Mouse (Mus musculus): ENCODE data around the gene Nbr1. TPM values are rescaled to one million over a fixed set of nuclear protein-coding genes. Genes with fewer than 3 reads are reported as not detected.
A peak's percentile ranks its signal among the peaks of the same experiment; 100 is the strongest.
"Not testable (repeated sequence)": the region's sequence is repeated elsewhere in the genome, so short reads cannot be mapped to it uniquely, and the experiment has no call there.

Nbr1 gene
- polyA plus RNA-seq, 1 experiment from 2014 or later, result 113 TPM

DNA sequence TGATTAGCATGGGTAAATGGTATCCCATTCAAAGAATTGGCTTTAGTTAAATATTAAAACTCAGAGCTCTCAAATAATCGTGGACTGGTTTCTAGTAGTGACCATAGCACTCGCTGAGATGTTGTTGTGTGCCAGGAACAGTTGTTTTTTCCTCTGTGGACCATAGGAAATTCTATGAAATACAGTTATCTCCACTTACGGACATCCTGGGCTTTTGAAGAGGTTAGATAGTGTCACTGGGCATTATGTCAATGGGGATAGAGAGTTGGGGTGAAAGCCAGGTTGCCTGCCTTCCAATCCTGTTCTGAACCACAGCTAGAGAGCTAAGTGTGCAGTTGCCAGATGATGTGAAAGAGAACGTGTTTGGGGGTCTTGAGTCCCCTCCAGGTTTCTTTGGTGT is 33.9 kb downstream of the Nbr1 start:
- Histone ChIP-seq H3K9ac (replicated peaks) (no peak overlapping the region), H3K4me3 (replicated peaks) (no peak overlapping the region), H3K27ac (no peak overlapping the region), H3K4me2 (replicated peaks) (no peak overlapping the region), H3K36me3 (peaks cover 17% of the 10 kb centered on the region), H3K27me3 (no peaks in the 10 kb centered on the region), H3K4me1 (replicated peaks) (peaks cover 8% of the 10 kb centered on the region), H3K9me3 (no peaks in the 10 kb centered on the region)
- ATAC-seq, result no peak
- 88% methylated on average over 4 of the region's 4 CpGs for WGBS

DNA sequence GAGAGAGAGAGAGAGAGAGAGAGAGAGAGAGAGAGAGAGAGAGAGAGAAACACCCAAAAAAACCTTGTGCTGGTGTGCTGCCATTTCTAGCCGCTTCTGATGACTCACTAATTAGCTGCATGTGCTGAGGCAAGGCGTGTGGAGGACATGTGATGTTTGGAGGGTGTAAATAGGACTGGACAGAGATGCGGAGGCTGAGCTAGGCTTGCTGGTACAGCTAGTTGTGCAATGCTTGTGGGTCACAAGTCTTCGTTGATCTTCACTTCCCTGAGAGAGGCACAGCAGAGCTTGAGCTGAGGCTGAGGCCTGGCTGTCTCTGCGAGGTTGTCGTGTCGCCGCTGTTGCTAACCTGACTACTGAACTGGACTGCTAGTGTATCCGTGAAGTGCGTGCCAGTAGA is 35.7 kb downstream of the Nbr1 start:
- no peaks in the 10 kb centered on the region for H3K4me1 ChIP-seq (replicated peaks)
- H3K9ac ChIP-seq (replicated peaks), result no peak overlapping the region
- no peaks in the 10 kb centered on the region for H3K9me3 ChIP-seq
- WGBS, result 92% methylated on average over 10 of the region's 10 CpGs
- no peak overlapping the region for H3K4me2 ChIP-seq (replicated peaks)
- H3K4me3 ChIP-seq (replicated peaks), result no peak overlapping the region
- ATAC-seq, result no peak
- no peak overlapping the region for H3K27ac ChIP-seq
- H3K27me3 ChIP-seq, result no peaks in the 10 kb centered on the region
- peaks cover 15% of the 10 kb centered on the region for H3K36me3 ChIP-seq

DNA sequence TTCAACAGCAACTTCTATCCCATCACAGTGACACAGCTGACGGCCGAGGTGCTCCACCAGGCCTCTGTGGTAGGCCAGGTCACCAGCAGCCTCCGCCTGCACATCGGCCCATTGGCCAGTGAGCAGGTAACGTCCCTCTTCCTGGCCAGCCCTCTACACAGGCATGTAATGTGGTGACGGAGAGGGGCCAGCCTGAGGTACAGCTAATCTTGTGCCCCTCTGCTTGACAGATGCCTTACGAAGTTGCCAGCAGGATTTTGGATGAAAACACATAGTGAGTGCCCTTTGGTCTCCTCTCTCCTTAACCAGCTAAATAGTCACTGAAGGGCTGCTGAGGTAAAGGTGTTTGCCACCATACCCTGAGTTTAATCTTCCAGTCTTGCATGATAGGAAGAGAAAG is 36.9 kb downstream of the Nbr1 start:
- H3K36me3 ChIP-seq, result peaks cover 15% of the 10 kb centered on the region
- no peak for ATAC-seq
- H3K4me3 ChIP-seq (replicated peaks), result no peak overlapping the region
- H3K4me2 ChIP-seq (replicated peaks), result no peak overlapping the region
- 90% methylated on average over 7 of the region's 7 CpGs for WGBS
- no peaks in the 10 kb centered on the region for H3K9me3 ChIP-seq
- H3K4me1 ChIP-seq (replicated peaks), result no peaks in the 10 kb centered on the region
- no peak overlapping the region for H3K9ac ChIP-seq (replicated peaks)
- no peaks in the 10 kb centered on the region for H3K27me3 ChIP-seq
- H3K27ac ChIP-seq, result no peak overlapping the region

DNA sequence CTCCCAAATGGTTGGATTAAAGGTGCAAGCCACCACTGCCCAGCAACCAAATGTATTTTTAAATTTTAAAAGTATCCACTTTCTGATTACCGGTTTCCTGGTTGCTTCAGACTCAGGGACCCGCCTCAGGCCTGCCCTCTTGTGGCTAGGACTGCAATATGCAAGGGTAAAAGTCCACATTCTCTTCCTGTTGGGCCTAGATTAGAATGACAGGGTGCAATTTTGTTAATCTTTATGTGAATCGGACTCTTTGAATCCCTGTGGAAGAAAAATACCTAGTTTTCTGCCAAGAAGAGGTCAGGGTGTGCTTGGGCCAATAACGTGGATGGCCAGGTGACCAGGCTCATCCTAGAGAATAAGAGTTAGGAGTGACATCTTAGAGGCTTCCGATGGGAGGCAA is 37.5 kb downstream of the Nbr1 start:
- Histone ChIP-seq H3K4me1 (replicated peaks) (no peaks in the 10 kb centered on the region), H3K27ac (no peak overlapping the region), H3K9me3 (no peaks in the 10 kb centered on the region), H3K27me3 (no peaks in the 10 kb centered on the region), H3K9ac (replicated peaks) (no peak overlapping the region), H3K36me3 (peaks cover 15% of the 10 kb centered on the region), H3K4me3 (replicated peaks) (no peak overlapping the region), H3K4me2 (replicated peaks) (no peak overlapping the region)
- ATAC-seq, result no peak
- 32% methylated on average over 5 of the region's 5 CpGs for WGBS

DNA sequence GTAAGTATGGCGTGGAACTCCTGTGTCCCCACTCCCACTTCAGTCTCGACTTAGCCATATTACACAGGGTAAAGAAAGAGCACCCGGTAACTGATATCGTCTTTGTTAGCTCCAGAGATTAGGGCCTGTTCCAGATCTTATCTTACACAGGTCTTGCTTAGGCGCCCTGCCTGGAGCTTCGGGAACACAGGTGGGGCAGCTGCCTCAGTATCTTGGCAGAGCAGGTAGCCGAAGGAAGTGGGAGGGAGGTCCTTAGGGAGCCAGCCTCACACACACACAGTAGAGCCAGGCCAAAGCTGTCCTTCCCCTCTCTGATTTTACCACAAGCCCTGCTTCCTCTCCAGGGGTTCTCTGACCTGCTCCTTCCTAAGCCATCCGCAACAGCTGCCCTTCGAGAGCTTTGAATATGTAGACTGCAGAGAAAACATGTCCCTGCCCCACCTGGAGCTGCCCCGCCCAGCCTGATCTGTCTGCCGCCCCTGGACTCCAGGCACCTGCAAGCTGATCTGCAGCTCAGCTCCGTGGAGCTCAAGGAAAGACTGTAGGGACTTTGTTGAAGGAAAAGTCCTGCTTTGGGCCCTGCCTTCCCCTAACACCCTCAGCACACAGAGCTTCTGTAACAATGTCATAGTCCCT is 38.2 kb downstream of the Nbr1 start:
- H3K36me3 ChIP-seq, result peaks cover 15% of the 10 kb centered on the region
- H3K27me3 ChIP-seq, result no peaks in the 10 kb centered on the region
- no peak overlapping the region for H3K9ac ChIP-seq (replicated peaks)
- H3K4me2 ChIP-seq (replicated peaks), result no peak overlapping the region
- no peaks in the 10 kb centered on the region for H3K4me1 ChIP-seq (replicated peaks)
- no peak for ATAC-seq
- H3K9me3 ChIP-seq, result no peaks in the 10 kb centered on the region
- no peak overlapping the region for H3K4me3 ChIP-seq (replicated peaks)
- 79% methylated on average over 12 of the region's 12 CpGs for WGBS
- H3K27ac ChIP-seq, result no peak overlapping the region

DNA sequence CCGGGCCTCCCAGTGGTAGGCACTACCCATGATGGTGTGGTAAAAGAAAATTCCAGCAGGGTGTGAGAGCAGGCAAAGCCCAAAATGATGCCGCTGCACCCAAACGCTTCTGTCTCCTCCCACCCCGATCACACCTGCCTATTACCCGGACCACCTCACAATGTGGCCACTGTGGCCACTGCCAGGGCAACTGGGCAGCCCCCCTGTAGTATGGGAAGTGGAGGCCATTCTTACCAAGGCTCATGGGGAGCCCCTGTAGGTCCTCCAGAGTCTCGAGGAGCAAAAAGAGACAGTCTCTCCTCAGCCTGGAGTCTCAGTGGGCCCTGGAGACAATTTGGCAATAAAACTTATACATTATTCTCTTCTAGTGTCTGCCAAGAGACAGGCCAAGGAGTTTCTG is 47.2 kb downstream of the Nbr1 start, which contains the start of gene Gm11634:
Gm11634 (minus strand) TSS at position 101 of the 400 bp plus-strand sequence.
- Histone ChIP-seq H3K27ac (no peak within 1 kb of the TSS), H3K4me1 (replicated peaks) (no peaks in the 10 kb centered on the region; the same call in 1 of the 2 replicates), H3K27me3 (0 out of 2 replicates have a peak, but pooled peaks cover 2% of the 10 kb centered on the region), H3K4me3 (replicated peaks) (no peak within 1 kb of the TSS), H3K4me2 (replicated peaks) (no peak within 1 kb of the TSS), H3K9me3 (no peaks in the 10 kb centered on the region), H3K9ac (replicated peaks) (no peak within 1 kb of the TSS), H3K36me3 (no peaks in the 10 kb centered on the region)
- WGBS, result 79% methylated on average over 6 of the region's 6 CpGs
- no peak for ATAC-seq

DNA sequence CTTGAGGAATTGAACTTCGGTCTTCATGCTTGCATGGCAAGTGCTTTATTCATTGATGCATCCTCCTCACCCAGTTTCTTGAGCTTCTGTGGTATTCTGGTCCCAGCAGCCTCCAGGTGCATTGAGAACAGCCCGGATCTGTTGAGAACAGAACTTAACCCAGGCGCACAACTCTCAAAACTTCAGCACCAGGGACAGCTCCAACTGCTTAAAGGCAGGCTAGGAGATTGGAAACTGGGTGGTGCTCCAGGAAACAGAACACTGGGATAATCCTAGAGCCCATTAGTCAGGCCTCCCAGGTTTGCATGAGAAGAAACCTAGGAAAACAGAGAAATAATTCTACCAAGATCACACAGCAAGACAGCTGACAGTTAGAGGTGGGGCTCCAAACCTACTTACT is 50.5 kb downstream of the Nbr1 start:
- no peak for ATAC-seq
- 10% methylated on average over 3 of the region's 3 CpGs for WGBS

DNA sequence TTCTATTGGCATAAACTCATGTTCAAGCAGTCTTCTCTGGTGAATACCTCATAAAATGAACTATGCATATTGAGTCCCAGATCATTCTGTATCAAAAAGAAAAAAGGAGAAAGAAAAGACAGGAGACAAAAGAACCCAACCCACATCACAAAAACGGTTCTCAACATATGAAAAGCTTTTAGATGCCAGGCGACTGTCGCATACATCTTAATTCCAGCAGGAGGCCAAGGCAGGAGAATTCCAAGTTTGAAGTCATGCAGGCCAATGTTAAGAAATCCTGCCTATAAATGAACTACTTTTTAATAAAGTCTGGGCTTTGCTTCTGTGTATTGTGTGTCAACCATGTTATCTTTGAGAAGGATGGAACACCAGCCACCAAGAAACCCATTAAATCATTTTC is 52.2 kb downstream of the Nbr1 start:
- H3K27ac ChIP-seq, result peak overlapping the region; percentile 36; the same call in 1 of the 2 replicates
- H3K4me2 ChIP-seq (replicated peaks), result peak overlapping the region; percentile 58
- H3K9ac ChIP-seq (replicated peaks), result 0 out of 2 replicates have a peak overlapping the region, but pooled peaks have one; percentile 59
- no peaks in the 10 kb centered on the region for H3K9me3 ChIP-seq
- H3K4me3 ChIP-seq (replicated peaks), result peak overlapping the region; percentile 43
- no peaks in the 10 kb centered on the region; the same call in 1 of the 2 replicates for H3K4me1 ChIP-seq (replicated peaks)
- 0% methylated on average over 3 of the region's 3 CpGs for WGBS
- H3K36me3 ChIP-seq, result no peaks in the 10 kb centered on the region
- 0 out of 2 replicates have a peak, but pooled peaks cover 2% of the 10 kb centered on the region for H3K27me3 ChIP-seq
- no peak for ATAC-seq

More for the DNA sequence above, 50.5 kb downstream of the Nbr1 start:
- Histone ChIP-seq H3K27me3 (0 out of 2 replicates have a peak, but pooled peaks cover 2% of the 10 kb centered on the region), H3K4me3 (replicated peaks) (no peak overlapping the region), H3K27ac (no peak overlapping the region), H3K9me3 (no peaks in the 10 kb centered on the region), H3K4me1 (replicated peaks) (no peaks in the 10 kb centered on the region; the same call in 1 of the 2 replicates), H3K36me3 (no peaks in the 10 kb centered on the region), H3K9ac (replicated peaks) (no peak overlapping the region), H3K4me2 (replicated peaks) (no peak overlapping the region)

DNA sequence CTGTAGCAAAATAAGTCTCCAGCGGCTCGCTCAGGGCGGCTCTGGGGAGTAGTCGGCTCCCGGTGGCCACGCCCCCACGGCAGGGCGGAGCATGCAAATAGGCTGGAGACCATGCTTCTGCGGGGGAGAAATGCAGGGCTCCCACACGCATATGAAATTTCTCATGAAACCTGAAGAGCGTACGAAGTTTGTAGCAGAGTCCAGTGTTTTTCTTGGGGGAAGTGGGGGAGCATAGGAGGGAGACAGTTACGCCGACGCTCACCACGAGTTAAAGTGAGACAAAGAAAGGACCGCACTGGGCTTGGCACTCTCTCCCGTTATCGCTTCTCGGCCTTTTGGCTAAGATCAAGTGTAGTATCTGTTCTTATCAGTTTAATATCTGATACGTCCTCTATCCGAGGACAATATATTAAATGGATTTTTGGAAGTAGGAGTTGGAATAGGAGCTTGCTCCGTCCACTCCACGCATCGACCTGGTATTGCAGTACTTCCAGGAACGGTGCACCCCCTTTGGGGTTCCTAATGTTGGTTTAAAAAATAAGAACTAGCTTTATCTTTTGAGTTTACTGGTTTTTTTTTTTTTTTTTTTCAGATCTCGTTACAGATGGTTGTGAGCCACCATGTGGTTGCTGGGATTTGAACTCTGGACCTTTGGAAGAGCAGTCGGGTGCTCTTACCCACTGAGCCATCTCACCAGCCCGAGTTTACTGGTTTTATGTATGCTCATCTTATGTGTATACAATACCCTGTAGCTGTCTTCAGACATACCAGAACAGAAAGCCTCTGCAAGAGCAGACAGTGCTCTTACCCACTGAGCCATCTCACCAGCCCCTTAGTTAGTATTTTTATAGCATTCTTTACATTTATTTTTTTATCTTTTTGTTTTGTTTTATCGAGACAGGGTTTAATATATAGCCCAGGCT is 52.8 kb downstream of the Nbr1 start:
- H3K36me3 ChIP-seq; H3K4me1 ChIP-seq (replicated peaks); H3K27me3 ChIP-seq; H3K9me3 ChIP-seq: not testable (repeated sequence)
- Histone ChIP-seq H3K9ac (replicated peaks) (peak overlapping the region; percentile 59), H3K27ac (peak overlapping the region; percentile 36), H3K4me3 (replicated peaks) (peak overlapping the region; percentile 43), H3K4me2 (replicated peaks) (peak overlapping the region; percentile 58)
- peak; percentile 88 for ATAC-seq
- WGBS, result 2% methylated on average over 30 of the region's 30 CpGs

DNA sequence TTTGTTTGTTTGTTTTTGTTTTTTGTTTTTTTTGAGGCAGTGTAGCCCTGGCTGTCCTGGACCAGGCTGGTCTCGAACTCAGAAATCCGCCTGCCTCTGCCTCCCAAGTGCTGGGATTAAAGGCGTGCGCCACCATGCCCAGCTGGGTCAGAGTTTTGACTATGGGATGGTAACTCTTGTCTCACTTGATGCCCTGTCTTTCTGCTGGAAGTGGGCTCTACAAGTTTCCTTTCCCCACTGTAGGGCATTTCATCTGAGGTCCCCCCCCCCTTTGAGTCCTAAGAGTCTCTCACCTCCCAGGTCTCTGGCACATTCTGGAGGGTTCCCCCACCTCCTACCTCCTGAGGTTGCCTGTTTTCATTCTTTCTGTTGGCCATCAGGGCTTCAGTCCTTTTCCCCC is 55.2 kb downstream of the Nbr1 start:
- not testable (repeated sequence) for H3K4me3 ChIP-seq (replicated peaks); H3K9me3 ChIP-seq; ATAC-seq; H3K27ac ChIP-seq; H3K36me3 ChIP-seq; H3K9ac ChIP-seq (replicated peaks); H3K4me2 ChIP-seq (replicated peaks); H3K4me1 ChIP-seq (replicated peaks); H3K27me3 ChIP-seq
- 88% methylated on average over 4 of the region's 4 CpGs for WGBS

DNA sequence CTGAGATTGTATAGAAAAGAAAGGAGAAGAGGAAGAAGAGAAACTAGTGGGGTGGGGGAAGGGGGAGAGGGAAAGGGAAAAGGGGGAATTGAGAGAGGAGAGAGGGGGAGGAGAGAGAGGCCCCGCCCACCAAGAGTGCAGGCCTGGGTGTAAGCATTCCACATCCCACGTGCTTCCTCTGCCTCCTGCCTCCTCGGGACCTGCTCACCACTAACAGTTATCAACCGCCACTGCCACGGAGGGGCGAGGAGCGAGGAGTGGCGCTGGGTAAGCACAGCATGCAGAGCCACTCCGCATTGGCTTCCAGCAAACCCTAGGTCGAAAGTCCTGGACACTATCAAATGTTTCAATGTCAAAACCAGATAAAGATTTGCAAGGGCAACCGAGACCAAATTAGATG is 58.5 kb downstream of the Nbr1 start:
- no peak for ATAC-seq
- H3K4me1 ChIP-seq (replicated peaks), result peaks cover 12% of the 10 kb centered on the region
- WGBS, result 48% methylated on average over 11 of the region's 11 CpGs
- H3K4me3 ChIP-seq (replicated peaks), result no peak overlapping the region
- no peaks in the 10 kb centered on the region for H3K9me3 ChIP-seq
- no peaks in the 10 kb centered on the region for H3K36me3 ChIP-seq
- H3K27me3 ChIP-seq, result no peaks in the 10 kb centered on the region
- no peak overlapping the region for H3K9ac ChIP-seq (replicated peaks)
- H3K27ac ChIP-seq, result no peak overlapping the region
- no peak overlapping the region for H3K4me2 ChIP-seq (replicated peaks)

DNA sequence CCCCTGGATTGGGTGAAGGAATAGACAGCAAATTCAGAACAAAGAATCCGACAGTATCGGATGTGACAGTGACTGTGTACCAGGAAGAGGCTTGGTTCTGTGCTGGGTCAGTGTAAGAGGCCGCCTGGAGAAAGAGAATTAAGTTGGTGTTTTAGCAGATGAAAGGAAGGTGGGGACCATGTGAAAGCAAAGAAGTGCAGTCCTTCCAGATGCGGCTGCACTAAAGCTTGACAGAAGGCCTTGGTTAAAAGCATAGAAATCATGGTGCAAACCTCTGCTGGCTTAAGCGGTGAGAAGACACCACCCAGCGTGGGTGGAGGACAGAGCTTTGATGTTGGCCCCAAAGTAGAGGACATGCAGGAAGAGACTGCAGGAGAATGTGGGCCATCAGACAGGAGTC is 61.6 kb downstream of the Nbr1 start:
- Histone ChIP-seq H3K9me3 (no peaks in the 10 kb centered on the region), H3K27me3 (no peaks in the 10 kb centered on the region), H3K4me1 (replicated peaks) (peaks cover 33% of the 10 kb centered on the region), H3K27ac (no peak overlapping the region), H3K9ac (replicated peaks) (no peak overlapping the region), H3K36me3 (no peaks in the 10 kb centered on the region), H3K4me3 (replicated peaks) (no peak overlapping the region), H3K4me2 (replicated peaks) (no peak overlapping the region)
- ATAC-seq, result no peak
- WGBS, result 72% methylated on average over 6 of the region's 6 CpGs

Data from midbrain, embryonic 13.5 days (tissue).